Mouse (Mus musculus) liver, embryonic 14.5 days (tissue): ENCODE results near the gene Amph. TPM values are rescaled to one million over a fixed set of nuclear protein-coding genes. Genes with fewer than 3 reads are reported as not detected.
"Not testable (repeated sequence)": the region's sequence is repeated elsewhere in the genome, so short reads cannot be mapped to it uniquely, and the experiment has no call there.

Experiments
- ATAC-seq: fragments of 200-750 bp; cut with Nextera tagmentation; 2 replicates; pipeline ENCODE4 v1.8.0; 2017; ENCODE audit warnings: moderate number of reproducible peaks, mild to moderate bottlenecking, moderate library complexity; ENCODE audit not compliant: insufficient read depth
- DNase-seq, 3 experiments: peaks; one replicate each; pipeline ENCODE4 v3.0.0-alpha.2; 2012 to 2013; ENCODE audit warnings: low read depth in 3 of 3, low spot score in 3 of 3
- H3K27ac ChIP-seq: fragments of 300-500 bp; sonication (generic); 2 replicates; pipeline ENCODE4 v1.5.1; 2014; ENCODE audit warnings: moderate library complexity, mild to moderate bottlenecking, control low read depth, inconsistent platforms
- H3K27me3 ChIP-seq: fragments of 300-500 bp; sonication (generic); 2 replicates; pipeline ENCODE4 v1.6.1; 2014; ENCODE audit warnings: mild to moderate bottlenecking, low read length, moderate library complexity; ENCODE audit not compliant: control insufficient read depth, insufficient read depth
- H3K36me3 ChIP-seq: fragments of 300-500 bp; sonication (generic); replicated peaks from 2 replicates; pipeline ENCODE4 v1.6.1; 2014; ENCODE audit warnings: low read depth; ENCODE audit not compliant: control insufficient read depth, insufficient read depth
- H3K4me1 ChIP-seq, 2 experiments: fragments of 200-500 bp in 1 of 2; fragments of 300-500 bp in 1 of 2; sonication (generic) in 1 of 2; replicated peaks; 2 replicates each; pipeline ENCODE4 v1.6.1; 2012 to 2014; ENCODE audit warnings: antibody characterized with exemption in 1 of 2, inconsistent platforms in 1 of 2, low read length in 1 of 2; ENCODE audit not compliant: control insufficient read depth in 2 of 2, insufficient read depth in 2 of 2
- H3K4me2 ChIP-seq: fragments of 300-500 bp; sonication (generic); 2 replicates; pipeline ENCODE4 v1.6.1; 2014; ENCODE audit warnings: low read depth, mild to moderate bottlenecking, control low read depth, moderate library complexity
- H3K4me3 ChIP-seq, 2 experiments: fragments of 200-500 bp in 1 of 2; fragments of 300-500 bp in 1 of 2; sonication (generic) in 1 of 2; 2 replicates each; pipeline ENCODE4 v1.5.1; 2012 to 2014; ENCODE audit warnings: low read depth in 2 of 2, low read length in 2 of 2, mild to moderate bottlenecking in 2 of 2, control low read depth in 1 of 2, inconsistent platforms in 1 of 2, moderate library complexity in 1 of 2; ENCODE audit not compliant: insufficient read depth in 1 of 2
- H3K9ac ChIP-seq: fragments of 300-500 bp; sonication (generic); replicated peaks from 2 replicates; pipeline ENCODE4 v1.6.1; 2014; ENCODE audit warnings: mild to moderate bottlenecking, control low read depth, moderate library complexity
- H3K9me3 ChIP-seq: fragments of 300-500 bp; sonication (generic); 2 replicates; pipeline ENCODE4 v1.6.1; 2016; ENCODE audit warnings: low read length, mixed read lengths; ENCODE audit not compliant: control insufficient read depth
- CTCF ChIP-seq: IDR thresholded peaks from 2 replicates; pipeline ENCODE4 v1.5.1; 2016; ENCODE audit warnings: antibody characterized with exemption, low read depth, control low read depth
- EP300 ChIP-seq: IDR thresholded peaks from 2 replicates; pipeline ENCODE4 v1.6.1; 2016; ENCODE audit warnings: antibody characterized with exemption, low read depth
- WGBS: fragments of 180-500 bp; shearing (Covaris S2); extraction: QIAGEN DNeasy Blood & Tissue Kit; methylation state at CpG from one replicate; pipeline ENCODE4 v1.1.7; 2014; ENCODE audit not compliant: insufficient replicate concordance; 5-methylcytosine and 5-hydroxymethylcytosine counted together
- polyA plus RNA-seq, 2 experiments: library from polyadenylated mRNA; depleted of rRNA in 1 of 2; stranded (reverse) in 1 of 2; unstranded in 1 of 2; fragments of >200 nt; fragmentation: Nextera tagmentation in 1 of 2; extraction: Ambion mirVana in 1 of 2; gene quantifications; 2 replicates each; pipeline versions ENCODE4 v1.2.1 to v1.2.3; 2012 to 2014

Amph gene
- polyA plus RNA-seq, 2 experiments, result 0.20 TPM; not detected in 1

DNA sequence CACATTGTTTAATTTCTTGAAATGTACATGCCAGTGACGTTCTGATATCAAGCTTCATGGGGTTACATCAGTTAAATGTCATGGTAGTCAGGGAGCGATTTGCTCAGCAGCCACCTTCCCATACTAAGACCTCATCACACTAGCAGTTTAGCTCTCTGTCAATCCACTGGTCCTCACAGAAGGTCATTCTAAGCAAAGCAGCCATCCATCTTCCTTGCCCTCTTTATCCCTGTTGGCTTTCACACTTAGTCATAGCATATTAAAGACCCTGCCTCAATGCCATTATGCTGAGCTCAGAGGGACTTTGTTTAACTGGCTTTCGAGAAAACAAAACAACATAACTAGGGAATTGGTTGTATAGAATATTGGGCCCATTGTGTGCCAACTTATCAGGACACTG, 161.3 kb downstream of the Amph start:
- peaks cover 13 to 15% of the 10 kb centered on the region in 2 experiments for H3K4me1 ChIP-seq

GRCm38 (mm10) chr13:19113034-19113922, 165.3 kb downstream of the Amph start:
- peak overlapping the region; percentile 40 for H3K4me2 ChIP-seq
- no peaks in the 10 kb centered on the region for H3K36me3 ChIP-seq
- TF ChIP-seq CTCF, result no peak
- TF ChIP-seq EP300, result peak; percentile 76
- no peaks in the 10 kb centered on the region for H3K9me3 ChIP-seq
- no peaks in the 10 kb centered on the region for H3K27me3 ChIP-seq
- peak overlapping the region; percentile 42; the same call in 1 of the 2 replicates for H3K27ac ChIP-seq
- H3K9ac ChIP-seq, result no peak overlapping the region
- peak; percentile 88 for ATAC-seq
- H3K4me1 ChIP-seq, result peaks cover 13 to 15% of the 10 kb centered on the region in 2 experiments
- WGBS, result 67% methylated on average over 14 of the region's 14 CpGs
- DNase-seq, result peak; percentile 28 to 42 (median 32)
- H3K4me3 ChIP-seq, result no peak overlapping the region

More for the DNA sequence above, 161.3 kb downstream of the Amph start:
- H3K9me3 ChIP-seq, result no peaks in the 10 kb centered on the region
- 56% methylated on average over 3 of the region's 3 CpGs for WGBS
- no peak overlapping the region for H3K4me2 ChIP-seq
- no peak for TF ChIP-seq EP300
- TF ChIP-seq CTCF, result no peak
- H3K4me3 ChIP-seq, result no peak overlapping the region
- H3K9ac ChIP-seq, result no peak overlapping the region
- DNase-seq (no peak), ATAC-seq (no peak)
- no peak overlapping the region for H3K27ac ChIP-seq
- no peaks in the 10 kb centered on the region for H3K36me3 ChIP-seq
- H3K27me3 ChIP-seq, result no peaks in the 10 kb centered on the region

DNA sequence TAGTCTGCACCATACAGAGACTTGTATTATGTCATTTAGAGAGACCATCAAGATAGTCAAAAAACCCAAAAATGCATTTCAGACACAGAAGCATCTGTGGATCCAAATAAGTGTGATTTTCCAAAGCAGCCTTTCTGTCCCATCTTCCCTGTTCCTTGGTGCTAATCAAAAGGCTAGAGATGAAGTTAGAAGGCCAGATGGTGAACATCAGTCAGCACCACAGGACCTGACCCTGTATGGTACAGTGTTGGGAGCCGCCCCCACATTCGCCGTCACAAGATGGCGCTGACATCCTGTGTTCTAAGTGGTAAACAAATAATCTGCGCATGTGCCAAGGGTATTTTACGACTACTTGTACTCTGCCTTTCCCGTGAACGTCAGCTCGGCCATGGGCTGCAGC, 166.8 kb downstream of the Amph start:
- H3K4me2 ChIP-seq, H3K36me3 ChIP-seq, DNase-seq, H3K27ac ChIP-seq, H3K27me3 ChIP-seq, H3K9ac ChIP-seq, H3K9me3 ChIP-seq, ATAC-seq, H3K4me3 ChIP-seq: not testable (repeated sequence)
- H3K4me1 ChIP-seq, result peaks cover 13 to 15% of the 10 kb centered on the region in 2 experiments
- peak; percentile 23; the same call in 1 of the 2 replicates for TF ChIP-seq CTCF
- 88% methylated on average over 5 of the region's 9 CpGs for WGBS

DNA sequence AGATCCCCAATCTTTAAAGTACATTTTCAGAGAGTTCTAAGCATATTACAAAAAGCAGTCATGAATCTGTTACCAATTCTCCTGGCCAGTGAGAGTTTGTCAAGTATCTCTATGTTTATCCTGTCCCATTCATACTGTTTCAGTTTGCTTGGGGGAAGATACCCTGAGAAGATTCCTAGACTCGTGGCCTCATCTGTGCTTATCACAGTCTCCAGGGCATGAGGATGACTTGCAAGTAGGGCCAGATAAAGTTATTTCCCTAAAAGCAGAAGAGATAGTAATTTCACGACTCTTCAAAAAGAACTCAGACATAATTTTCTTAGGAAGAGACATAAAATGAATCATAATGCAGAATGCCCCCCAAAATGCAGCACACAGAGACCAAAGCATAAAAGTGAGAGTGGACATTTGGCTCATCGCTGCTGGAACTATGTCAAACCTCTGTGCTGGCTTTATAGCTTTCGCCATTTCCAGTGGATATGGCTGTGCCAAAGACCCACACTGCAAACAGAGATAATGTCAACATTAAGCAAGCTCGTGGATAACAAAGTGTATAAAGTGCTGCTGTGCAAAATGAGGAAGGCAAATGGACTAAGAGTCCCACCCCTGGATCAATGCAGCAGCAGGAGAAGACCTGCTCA, 179.0 kb downstream of the Amph start:
- whole genome bisulfite sequencing, result 9% methylated on average over 5 of the region's 5 CpGs
- Histone ChIP-seq H3K27me3 (no peaks in the 10 kb centered on the region), H3K9ac (peak overlapping the region; percentile 35), H3K9me3 (no peaks in the 10 kb centered on the region), H3K4me3 (peak overlapping the region in 1 of 2 experiments; percentile 2; a peak in 1 of 4 replicates), H3K27ac (peak overlapping the region; percentile 90), H3K36me3 (no peaks in the 10 kb centered on the region), H3K4me1 (peaks cover 32 to 34% of the 10 kb centered on the region in 2 experiments), H3K4me2 (peak overlapping the region; percentile 65)
- ATAC-seq (peak; percentile 98), DNase-seq (peak; percentile 70 to 80 (median 73))
- TF ChIP-seq CTCF (no peak), EP300 (peak; percentile 93)

GRCm38 (mm10) chr13:19133833-19134232, 185.8 kb downstream of the Amph start:
- H3K27ac ChIP-seq, result no peak overlapping the region
- H3K4me1 ChIP-seq, result peaks cover 0 to 4% of the 10 kb centered on the region in 2 experiments; a peak in 2 of 4 replicates
- H3K9me3 ChIP-seq, result no peaks in the 10 kb centered on the region
- ATAC-seq (peak; percentile 53; the same call in 1 of the 2 replicates), DNase-seq (no peak)
- TF ChIP-seq EP300 (0 out of 2 replicates have a peak, but pooled peaks have one; percentile 19), CTCF (peak; percentile 84)
- 27% methylated on average over 4 of the region's 4 CpGs for WGBS
- no peak overlapping the region for H3K4me3 ChIP-seq
- no peak overlapping the region for H3K4me2 ChIP-seq
- H3K27me3 ChIP-seq, result no peaks in the 10 kb centered on the region
- H3K36me3 ChIP-seq, result no peaks in the 10 kb centered on the region
- no peak overlapping the region for H3K9ac ChIP-seq
